Mouse (Mus musculus) embryonic facial prominence, embryonic 11.5 days (tissue): ENCODE measurements around the gene Prpsap1. TPM values are rescaled to one million over a fixed set of nuclear protein-coding genes. Genes with fewer than 3 reads are reported as not detected.
"Not testable (repeated sequence)": the region's sequence is repeated elsewhere in the genome, so short reads cannot be mapped to it uniquely, and the experiment has no call there.

Experiments used
- ATAC-seq: fragments of 200-750 bp; cut with Nextera tagmentation; replicated peaks from 2 replicates; pipeline ENCODE4 v1.8.0; 2017; ENCODE audit warnings: low read depth; ENCODE audit not compliant: insufficient number of reproducible peaks, low FRiP score, low TSS enrichment
- DNase-seq: peaks from one replicate; pipeline ENCODE4 v3.0.0-alpha.2; 2015; ENCODE audit warnings: low spot score
- H3K27ac ChIP-seq: fragments of 300-500 bp; sonication (generic); replicated peaks from 2 replicates; pipeline ENCODE4 v1.5.1; 2014; ENCODE audit warnings: mild to moderate bottlenecking, low read depth, low read length, control low read depth
- H3K27me3 ChIP-seq: fragments of 300-500 bp; sonication (generic); 2 replicates; pipeline ENCODE4 v1.6.1; 2014; ENCODE audit warnings: mild to moderate bottlenecking, low read length, moderate library complexity, mixed read lengths; ENCODE audit not compliant: control insufficient read depth, insufficient read depth
- H3K36me3 ChIP-seq: fragments of 300-500 bp; sonication (generic); replicated peaks from 2 replicates; pipeline ENCODE4 v1.6.1; 2014; ENCODE audit warnings: low read depth, mild to moderate bottlenecking, low read length, moderate library complexity, mixed read lengths; ENCODE audit not compliant: control insufficient read depth, insufficient read depth
- H3K4me1 ChIP-seq: fragments of 300-500 bp; sonication (generic); 2 replicates; pipeline ENCODE4 v1.6.1; 2014; ENCODE audit warnings: low read length, mixed read lengths; ENCODE audit not compliant: control insufficient read depth, insufficient read depth
- H3K4me2 ChIP-seq: fragments of 300-500 bp; sonication (generic); 2 replicates; pipeline ENCODE4 v1.6.1; 2014; ENCODE audit warnings: low read depth, mild to moderate bottlenecking, control low read depth, low read length, moderate library complexity
- H3K4me3 ChIP-seq: fragments of 300-500 bp; sonication (generic); 2 replicates; pipeline ENCODE4 v1.5.1; 2014; ENCODE audit warnings: low read depth, low read length, control low read depth
- H3K9ac ChIP-seq: fragments of 300-500 bp; sonication (generic); replicated peaks from 2 replicates; pipeline ENCODE4 v1.6.1; 2014; ENCODE audit warnings: mild to moderate bottlenecking, control low read depth, low read length
- H3K9me3 ChIP-seq: fragments of 300-500 bp; sonication (generic); replicated peaks from 2 replicates; pipeline ENCODE4 v1.6.1; 2016; ENCODE audit warnings: mild to moderate bottlenecking, low read length, inconsistent platforms, mixed read lengths; ENCODE audit not compliant: control insufficient read depth
- WGBS: fragments of 180-500 bp; shearing (Covaris S2); extraction: QIAGEN DNeasy Blood & Tissue Kit; methylation state at CpG from one replicate; pipeline ENCODE4 v1.1.7; 2014; 5-methylcytosine and 5-hydroxymethylcytosine counted together
- polyA plus RNA-seq: library from polyadenylated mRNA; unstranded; fragments of >200 nt; fragmentation: Nextera tagmentation; extraction: Ambion mirVana; gene quantifications from 2 replicates; pipeline ENCODE4 v1.2.1, GENCODE M21; 2014

The Prpsap1 gene
- polyA plus RNA-seq, 1 experiment from 2014 or later: 171 TPM

GRCm38 (mm10) chr11:116426852-116427575, 67.0 kb downstream of the Prpsap1 start:
- 71% methylated on average over 6 of the region's 6 CpGs for WGBS
- no peaks in the 10 kb centered on the region for H3K27me3 ChIP-seq
- no peaks in the 10 kb centered on the region for H3K36me3 ChIP-seq

GRCm38 (mm10) chr11:116426328-116426727, 67.7 kb downstream of the Prpsap1 start:
- H3K27ac ChIP-seq, H3K9ac ChIP-seq, DNase-seq, H3K9me3 ChIP-seq, H3K27me3 ChIP-seq, H3K4me1 ChIP-seq, H3K4me3 ChIP-seq, ATAC-seq, H3K4me2 ChIP-seq, H3K36me3 ChIP-seq: not testable (repeated sequence)
- 83% methylated on average over 11 of the region's 11 CpGs for WGBS

More at GRCm38 (mm10) chr11:116426852-116427575, 67.0 kb downstream of the Prpsap1 start:
- Histone ChIP-seq H3K4me1 (no peaks in the 10 kb centered on the region), H3K4me2 (no peak overlapping the region), H3K9me3 (no peaks in the 10 kb centered on the region), H3K9ac (no peak overlapping the region), H3K4me3 (no peak overlapping the region), H3K27ac (no peak overlapping the region)
- no peak for ATAC-seq
- no peak for DNase-seq

- no peak for ATAC-seq
- H3K9me3 ChIP-seq: no peaks in the 10 kb centered on the region
- WGBS: 54% methylated on average over 8 of the region's 8 CpGs
Measured at GRCm38 (mm10) chr11:116424621-116425407, 69.2 kb downstream of the Prpsap1 start.

GRCm38 (mm10) chr11:116423782-116424620, 70.0 kb downstream of the Prpsap1 start:
- Histone ChIP-seq H3K27ac (no peak overlapping the region), H3K4me3 (no peak overlapping the region), H3K27me3 (no peaks in the 10 kb centered on the region), H3K9me3 (no peaks in the 10 kb centered on the region), H3K4me2 (no peak overlapping the region), H3K36me3 (no peaks in the 10 kb centered on the region), H3K9ac (no peak overlapping the region), H3K4me1 (no peaks in the 10 kb centered on the region)
- DNase-seq: no peak
- WGBS: 83% methylated on average over 10 of the region's 10 CpGs
- no peak for ATAC-seq

More at GRCm38 (mm10) chr11:116424621-116425407, 69.2 kb downstream of the Prpsap1 start:
- no peaks in the 10 kb centered on the region for H3K27me3 ChIP-seq
- no peak for DNase-seq
- no peaks in the 10 kb centered on the region for H3K4me1 ChIP-seq
- no peaks in the 10 kb centered on the region for H3K36me3 ChIP-seq
- no peak overlapping the region for H3K4me2 ChIP-seq
- no peak overlapping the region for H3K4me3 ChIP-seq
- no peak overlapping the region for H3K27ac ChIP-seq
- no peak overlapping the region for H3K9ac ChIP-seq

- no peaks in the 10 kb centered on the region for H3K27me3 ChIP-seq
- DNase-seq (no peak), ATAC-seq (no peak)
- H3K9me3 ChIP-seq: no peaks in the 10 kb centered on the region
- no peaks in the 10 kb centered on the region for H3K36me3 ChIP-seq
- H3K4me3 ChIP-seq: no peak overlapping the region
- WGBS: 88% methylated on average over 6 of the region's 6 CpGs
- H3K4me2 ChIP-seq: no peak overlapping the region
- no peak overlapping the region for H3K27ac ChIP-seq
- no peaks in the 10 kb centered on the region for H3K4me1 ChIP-seq
- H3K9ac ChIP-seq: no peak overlapping the region
Measured at GRCm38 (mm10) chr11:116423214-116423613, 70.8 kb downstream of the Prpsap1 start.

- Histone ChIP-seq H3K9ac (no peak overlapping the region), H3K4me1 (no peaks in the 10 kb centered on the region), H3K4me3 (no peak overlapping the region), H3K27ac (no peak overlapping the region), H3K27me3 (no peaks in the 10 kb centered on the region), H3K9me3 (no peaks in the 10 kb centered on the region), H3K36me3 (no peaks in the 10 kb centered on the region), H3K4me2 (no peak overlapping the region)
- DNase-seq (no peak), ATAC-seq (no peak)
- 80% methylated on average over 2 of the region's 2 CpGs for WGBS
Measured at GRCm38 (mm10) chr11:116422562-116422961, 71.4 kb downstream of the Prpsap1 start.

GRCm38 (mm10) chr11:116421102-116421501, 72.9 kb downstream of the Prpsap1 start:
- H3K27ac ChIP-seq: no peak overlapping the region
- H3K4me3 ChIP-seq: no peak overlapping the region
- no peak overlapping the region for H3K9ac ChIP-seq
- no peaks in the 10 kb centered on the region for H3K27me3 ChIP-seq
- no peak for DNase-seq
- H3K4me2 ChIP-seq: no peak overlapping the region
- no peaks in the 10 kb centered on the region for H3K36me3 ChIP-seq
- no peaks in the 10 kb centered on the region for H3K4me1 ChIP-seq
- WGBS: 59% methylated on average over 6 of the region's 6 CpGs
- H3K9me3 ChIP-seq: no peaks in the 10 kb centered on the region
- no peak for ATAC-seq
